Mouse (Mus musculus) MEL-GATA-1-ER (cell line): ENCODE measurements around the gene Trip11.
"Not testable (repeated sequence)": the region's sequence is repeated elsewhere in the genome, so short reads cannot be mapped to it uniquely, and the experiment has no call there.

ENCODE experiments used
- DNase-seq: peaks from one replicate; pipeline ENCODE4 v3.0.0-alpha.2; 2012; ENCODE audit warnings: low read depth; ENCODE audit errors: extremely low read depth

The Trip11 gene

GRCm38 (mm10) chr12:101912626-101913490 lies at the start of gene Trip11:
TSS of gene Trip11 (minus strand) at chr12:101913267.
- peak; percentile 78 for DNase-seq

GRCm38 (mm10) chr12:101958960-101959780 lies 46.1 kb upstream of the Trip11 start:
- not testable (repeated sequence) for DNase-seq

GRCm38 (mm10) chr12:101958556-101958955 lies 45.5 kb upstream of the Trip11 start:
- DNase-seq = peak; percentile 59

- DNase-seq = peak; percentile 85
These were observed 45.0 kb upstream of the Trip11 start, which contains the start of gene Atxn3 for GRCm38 (mm10) chr12:101957942-101958544. TSS of gene Atxn3 (minus strand) at chr12:101958246.

- peak; percentile 33 for DNase-seq
These were observed 44.2 kb upstream of the Trip11 start for GRCm38 (mm10) chr12:101957079-101957941.

- not testable (repeated sequence) for DNase-seq
These were observed 42.8 kb upstream of the Trip11 start for GRCm38 (mm10) chr12:101955821-101956220.

- DNase-seq = no peak
These were observed 35.7 kb upstream of the Trip11 start for GRCm38 (mm10) chr12:101948801-101949200.

- DNase-seq = no peak
These were observed 34.9 kb upstream of the Trip11 start for GRCm38 (mm10) chr12:101947986-101948385.

GRCm38 (mm10) chr12:101937572-101937971 lies 24.5 kb upstream of the Trip11 start:
- DNase-seq = no peak

- DNase-seq = no peak
These were observed 22.2 kb upstream of the Trip11 start for GRCm38 (mm10) chr12:101935223-101935622.

- DNase-seq = no peak
These were observed 15.4 kb upstream of the Trip11 start for GRCm38 (mm10) chr12:101928423-101928822.

- no peak for DNase-seq
These were observed 9.2 kb upstream of the Trip11 start for GRCm38 (mm10) chr12:101922313-101922712.

- no peak for DNase-seq
These were observed 6.8 kb upstream of the Trip11 start for GRCm38 (mm10) chr12:101919847-101920246.

GRCm38 (mm10) chr12:101917165-101917564 lies 4.1 kb upstream of the Trip11 start:
- DNase-seq = peak; percentile 64

- DNase-seq = no peak
These were observed 1.7 kb downstream of the Trip11 start for GRCm38 (mm10) chr12:101911346-101911745.

GRCm38 (mm10) chr12:101910360-101910759 lies 2.7 kb downstream of the Trip11 start:
- DNase-seq = no peak

GRCm38 (mm10) chr12:101905817-101906216 lies 7.2 kb downstream of the Trip11 start:
- DNase-seq = no peak

- no peak for DNase-seq
These were observed 8.2 kb downstream of the Trip11 start for GRCm38 (mm10) chr12:101904906-101905305.

GRCm38 (mm10) chr12:101904170-101904569 lies 8.9 kb downstream of the Trip11 start:
- no peak for DNase-seq

- no peak for DNase-seq
These were observed 13.3 kb downstream of the Trip11 start for GRCm38 (mm10) chr12:101899671-101900245.
